Mouse (Mus musculus) embryonic facial prominence, embryonic 11.5 days (tissue): ENCODE measurements around the gene Gm4869. TPM values are rescaled to one million over a fixed set of nuclear protein-coding genes. Genes with fewer than 3 reads are reported as not detected.
"Not testable (repeated sequence)": the region's sequence is repeated elsewhere in the genome, so short reads cannot be mapped to it uniquely, and the experiment has no call there.

ENCODE experiments used
- ATAC-seq: fragments of 200-750 bp; cut with Nextera tagmentation; replicated peaks from 2 replicates; pipeline ENCODE4 v1.8.0; 2017; ENCODE audit warnings: low read depth; ENCODE audit not compliant: insufficient number of reproducible peaks, low FRiP score, low TSS enrichment
- DNase-seq: peaks from one replicate; pipeline ENCODE4 v3.0.0-alpha.2; 2015; ENCODE audit warnings: low spot score
- H3K27ac ChIP-seq: fragments of 300-500 bp; sonication (generic); replicated peaks from 2 replicates; pipeline ENCODE4 v1.5.1; 2014; ENCODE audit warnings: mild to moderate bottlenecking, low read depth, low read length, control low read depth
- H3K27me3 ChIP-seq: fragments of 300-500 bp; sonication (generic); 2 replicates; pipeline ENCODE4 v1.6.1; 2014; ENCODE audit warnings: mild to moderate bottlenecking, low read length, moderate library complexity, mixed read lengths; ENCODE audit not compliant: control insufficient read depth, insufficient read depth
- H3K36me3 ChIP-seq: fragments of 300-500 bp; sonication (generic); replicated peaks from 2 replicates; pipeline ENCODE4 v1.6.1; 2014; ENCODE audit warnings: low read depth, mild to moderate bottlenecking, low read length, moderate library complexity, mixed read lengths; ENCODE audit not compliant: control insufficient read depth, insufficient read depth
- H3K4me1 ChIP-seq: fragments of 300-500 bp; sonication (generic); 2 replicates; pipeline ENCODE4 v1.6.1; 2014; ENCODE audit warnings: low read length, mixed read lengths; ENCODE audit not compliant: control insufficient read depth, insufficient read depth
- H3K4me2 ChIP-seq: fragments of 300-500 bp; sonication (generic); 2 replicates; pipeline ENCODE4 v1.6.1; 2014; ENCODE audit warnings: low read depth, mild to moderate bottlenecking, control low read depth, low read length, moderate library complexity
- H3K4me3 ChIP-seq: fragments of 300-500 bp; sonication (generic); 2 replicates; pipeline ENCODE4 v1.5.1; 2014; ENCODE audit warnings: low read depth, low read length, control low read depth
- H3K9ac ChIP-seq: fragments of 300-500 bp; sonication (generic); replicated peaks from 2 replicates; pipeline ENCODE4 v1.6.1; 2014; ENCODE audit warnings: mild to moderate bottlenecking, control low read depth, low read length
- H3K9me3 ChIP-seq: fragments of 300-500 bp; sonication (generic); replicated peaks from 2 replicates; pipeline ENCODE4 v1.6.1; 2016; ENCODE audit warnings: mild to moderate bottlenecking, low read length, inconsistent platforms, mixed read lengths; ENCODE audit not compliant: control insufficient read depth
- WGBS: fragments of 180-500 bp; shearing (Covaris S2); extraction: QIAGEN DNeasy Blood & Tissue Kit; methylation state at CpG from one replicate; pipeline ENCODE4 v1.1.7; 2014; 5-methylcytosine and 5-hydroxymethylcytosine counted together
- polyA plus RNA-seq: library from polyadenylated mRNA; unstranded; fragments of >200 nt; fragmentation: Nextera tagmentation; extraction: Ambion mirVana; gene quantifications from 2 replicates; pipeline ENCODE4 v1.2.1, GENCODE M21; 2014

Gene Gm4869
- polyA plus RNA-seq, 1 experiment from 2014 or later: 0.07 TPM

DNA sequence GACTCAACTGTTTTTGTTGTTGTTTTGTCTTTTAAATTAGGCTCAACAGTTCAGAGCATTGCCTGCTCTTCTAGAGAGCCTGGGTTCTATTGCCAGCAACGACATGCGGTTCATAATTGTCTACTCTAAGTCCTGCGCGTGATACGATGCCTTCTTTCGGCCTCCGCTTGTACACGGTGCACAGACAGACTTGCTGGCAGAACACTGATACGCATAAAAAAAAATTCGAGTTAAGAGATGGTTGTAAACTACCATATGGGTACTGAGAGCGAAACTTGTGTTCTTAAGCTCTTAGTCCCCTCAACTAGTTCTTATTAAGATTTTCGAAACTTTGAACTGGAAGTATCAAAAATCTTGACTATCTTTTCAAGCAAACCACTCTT, 27.3 kb upstream of the Gm4869 start:
- Histone ChIP-seq H3K27me3 (no peaks in the 10 kb centered on the region), H3K9me3 (no peaks in the 10 kb centered on the region), H3K4me1 (peaks cover 5% of the 10 kb centered on the region; the same call in 1 of the 2 replicates), H3K9ac (peak overlapping the region; percentile 93), H3K27ac (peak overlapping the region; percentile 95), H3K4me3 (peak overlapping the region; percentile 80), H3K36me3 (no peaks in the 10 kb centered on the region), H3K4me2 (peak overlapping the region; percentile 55)
- 2% methylated on average over 12 of the region's 12 CpGs for WGBS
- DNase-seq: no peak
- no peak; the same call in 1 of the 2 replicates for ATAC-seq

DNA sequence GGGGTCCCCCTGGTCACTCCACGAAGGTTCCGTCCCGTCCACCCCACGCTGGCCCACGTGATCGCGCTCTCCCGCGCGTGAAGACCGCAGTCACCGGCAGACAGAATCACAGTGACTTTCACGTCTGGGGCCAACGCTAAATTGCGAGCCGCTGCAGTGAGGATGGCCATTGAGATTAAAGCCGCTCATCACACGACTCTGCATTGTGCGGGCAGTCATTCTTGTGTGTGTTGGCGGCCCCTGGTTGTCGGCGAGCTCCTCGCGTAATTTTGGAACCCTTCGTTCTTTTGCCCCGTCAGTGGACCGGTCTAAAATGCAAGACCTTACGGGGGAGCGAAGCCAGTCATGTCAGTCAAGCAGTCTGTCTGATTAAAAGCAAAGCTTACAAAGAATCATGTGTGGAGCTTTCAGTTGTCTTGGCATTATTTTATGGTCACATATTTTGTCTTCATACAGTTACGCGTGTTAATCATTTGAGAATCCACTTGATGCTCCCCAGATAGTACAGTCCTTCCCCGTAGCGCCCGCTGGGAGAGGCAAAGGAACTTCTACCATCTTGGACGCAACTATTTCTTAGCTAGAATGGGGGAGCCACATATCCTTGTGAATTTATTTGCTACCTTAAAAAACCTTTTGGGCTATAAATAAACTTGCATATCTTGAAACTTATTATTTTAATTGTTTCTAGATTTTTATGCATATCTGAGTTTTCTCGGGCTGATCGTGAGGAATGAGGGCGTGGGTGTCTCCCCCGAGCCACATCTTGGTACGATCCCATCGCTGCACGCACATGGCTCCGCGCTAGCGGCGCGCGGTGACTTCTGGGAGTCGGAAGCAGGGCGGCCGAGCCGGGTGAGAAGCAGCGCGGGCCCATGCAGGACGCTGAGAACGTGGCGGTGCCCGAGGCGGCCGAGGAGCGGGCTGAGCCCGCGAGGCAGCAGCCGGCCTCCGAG, 26.7 kb upstream of the Gm4869 start, which contains the start of gene Eif3b:
Gene Eif3b, plus strand, starts transcription at position 840 of the 953 bp plus-strand sequence.
- WGBS: under 1% methylated on average over 65 of the region's 65 CpGs

DNA sequence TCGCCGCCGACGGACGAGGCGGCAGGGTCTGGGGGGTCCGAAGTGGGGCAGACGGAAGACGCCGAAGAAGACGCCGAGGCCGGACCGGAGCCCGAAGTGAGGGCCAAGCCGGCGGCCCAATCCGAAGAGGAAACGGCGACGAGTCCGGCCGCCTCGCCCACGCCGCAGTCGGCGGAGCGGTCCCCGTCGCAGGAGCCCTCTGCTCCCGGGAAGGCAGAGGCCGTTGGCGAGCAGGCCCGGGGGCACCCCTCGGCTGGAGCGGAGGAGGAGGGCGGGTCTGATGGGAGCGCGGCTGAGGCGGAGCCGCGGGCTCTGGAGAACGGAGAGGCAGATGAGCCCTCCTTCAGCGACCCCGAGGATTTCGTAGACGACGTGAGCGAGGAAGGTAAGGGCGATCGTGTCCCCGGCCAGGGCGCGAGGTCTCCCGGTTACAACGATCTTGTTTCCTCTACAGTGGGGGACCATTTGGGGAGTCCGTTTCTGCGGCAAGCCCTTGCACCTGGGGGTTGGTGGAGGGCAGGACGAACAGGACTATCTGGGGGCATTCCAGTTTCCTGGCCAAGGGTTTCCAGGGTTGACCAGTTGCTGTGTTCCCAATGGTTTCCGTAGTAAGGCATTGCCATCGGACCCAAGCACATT, 25.9 kb upstream of the Gm4869 start:
- peaks cover 5% of the 10 kb centered on the region; the same call in 1 of the 2 replicates for H3K4me1 ChIP-seq
- H3K4me2 ChIP-seq: peak overlapping the region; percentile 79
- ATAC-seq (no peak; the same call in 1 of the 2 replicates), DNase-seq (no peak)
- peak overlapping the region; percentile 80 for H3K4me3 ChIP-seq
- H3K27ac ChIP-seq: no peak overlapping the region; the same call in 1 of the 2 replicates
- no peaks in the 10 kb centered on the region for H3K9me3 ChIP-seq
- no peaks in the 10 kb centered on the region for H3K27me3 ChIP-seq
- H3K36me3 ChIP-seq: no peaks in the 10 kb centered on the region; the same call in 1 of the 2 replicates
- WGBS: under 1% methylated on average over 62 of the region's 62 CpGs
- peak overlapping the region; percentile 93 for H3K9ac ChIP-seq

More for the DNA sequence above, 26.7 kb upstream of the Gm4869 start, which contains the start of gene Eif3b:
- peak within 1 kb of the TSS; percentile 93 for H3K9ac ChIP-seq
- ATAC-seq (peak; percentile 83), DNase-seq (peak; percentile 92)
- H3K4me3 ChIP-seq: peak within 1 kb of the TSS; percentile 80
- H3K27ac ChIP-seq: peak within 1 kb of the TSS; percentile 95
- H3K4me2 ChIP-seq: peak within 1 kb of the TSS; percentile 79
- no peaks in the 10 kb centered on the region; the same call in 1 of the 2 replicates for H3K36me3 ChIP-seq
- peaks cover 5% of the 10 kb centered on the region; the same call in 1 of the 2 replicates for H3K4me1 ChIP-seq
- no peaks in the 10 kb centered on the region for H3K9me3 ChIP-seq
- no peaks in the 10 kb centered on the region for H3K27me3 ChIP-seq

DNA sequence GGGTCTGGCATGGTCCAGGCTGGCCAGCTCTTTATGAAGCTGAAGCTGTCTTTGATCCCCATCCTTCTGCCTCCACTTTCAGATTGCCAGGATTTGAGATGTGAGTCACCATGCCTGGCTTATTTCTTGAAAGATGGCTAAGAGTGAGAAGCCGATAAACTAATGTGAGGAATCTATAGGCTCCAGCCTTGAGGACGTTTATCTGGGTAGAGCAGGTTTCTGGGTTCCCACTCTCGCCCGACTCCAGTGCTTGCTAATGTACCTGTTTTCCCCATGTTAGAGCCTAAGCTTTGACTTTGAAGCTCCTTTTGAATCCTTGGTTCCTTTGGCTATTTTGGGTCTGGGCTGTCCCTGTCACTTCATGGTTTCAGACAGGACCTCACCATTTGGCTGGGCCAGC, 24.8 kb upstream of the Gm4869 start:
- no peaks in the 10 kb centered on the region for H3K9me3 ChIP-seq
- H3K27me3 ChIP-seq: no peaks in the 10 kb centered on the region
- ATAC-seq (no peak), DNase-seq (no peak)
- peak overlapping the region; percentile 79 for H3K4me2 ChIP-seq
- peak overlapping the region; percentile 80 for H3K4me3 ChIP-seq
- no peaks in the 10 kb centered on the region; the same call in 1 of the 2 replicates for H3K36me3 ChIP-seq
- H3K27ac ChIP-seq: no peak overlapping the region
- peak overlapping the region; percentile 33 for H3K9ac ChIP-seq
- WGBS: 70% methylated on average over 4 of the region's 4 CpGs
- peaks cover 5% of the 10 kb centered on the region; the same call in 1 of the 2 replicates for H3K4me1 ChIP-seq

DNA sequence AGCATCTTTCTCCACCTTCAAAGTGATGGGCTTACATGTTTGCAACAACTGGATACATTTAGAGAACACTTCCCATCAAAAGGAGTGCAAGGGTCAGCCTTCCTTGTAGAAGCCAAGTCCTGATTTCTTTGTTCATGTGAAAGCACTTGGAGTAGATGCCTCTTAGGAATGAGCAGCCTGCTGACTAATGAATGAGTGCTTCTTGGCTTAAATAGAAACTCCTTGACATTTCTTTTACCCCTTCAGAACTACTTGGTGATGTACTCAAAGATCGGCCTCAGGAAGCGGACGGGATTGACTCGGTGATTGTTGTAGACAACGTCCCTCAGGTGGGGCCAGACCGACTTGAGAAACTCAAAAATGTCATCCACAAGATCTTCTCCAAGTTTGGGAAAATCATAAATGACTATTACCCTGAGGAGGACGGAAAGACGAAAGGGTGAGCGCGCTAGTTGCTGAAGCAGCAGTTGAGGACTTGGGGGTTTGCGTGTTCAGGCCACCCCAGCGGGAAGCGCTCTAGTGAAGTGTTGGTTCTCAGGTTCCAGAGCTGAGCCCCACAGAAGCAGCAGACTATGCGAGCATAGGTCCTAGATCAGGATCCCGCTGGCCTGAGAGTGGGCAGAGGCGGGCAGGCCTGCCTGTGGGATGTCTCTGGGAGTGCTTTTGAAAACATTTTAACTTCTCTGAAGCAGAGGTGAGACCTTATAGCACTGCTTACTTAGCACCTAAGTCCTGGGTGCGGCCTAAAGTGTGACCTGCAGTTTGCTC, 20.2 kb upstream of the Gm4869 start:
- 93% methylated on average over 17 of the region's 17 CpGs for WGBS
- no peak overlapping the region for H3K4me3 ChIP-seq
- no peaks in the 10 kb centered on the region for H3K27me3 ChIP-seq
- H3K9ac ChIP-seq: no peak overlapping the region
- ATAC-seq (no peak), DNase-seq (no peak)
- no peak overlapping the region for H3K27ac ChIP-seq
- H3K4me1 ChIP-seq: peaks cover 5% of the 10 kb centered on the region; the same call in 1 of the 2 replicates
- H3K4me2 ChIP-seq: no peak overlapping the region
- H3K9me3 ChIP-seq: no peaks in the 10 kb centered on the region
- peaks cover 27% of the 10 kb centered on the region for H3K36me3 ChIP-seq

DNA sequence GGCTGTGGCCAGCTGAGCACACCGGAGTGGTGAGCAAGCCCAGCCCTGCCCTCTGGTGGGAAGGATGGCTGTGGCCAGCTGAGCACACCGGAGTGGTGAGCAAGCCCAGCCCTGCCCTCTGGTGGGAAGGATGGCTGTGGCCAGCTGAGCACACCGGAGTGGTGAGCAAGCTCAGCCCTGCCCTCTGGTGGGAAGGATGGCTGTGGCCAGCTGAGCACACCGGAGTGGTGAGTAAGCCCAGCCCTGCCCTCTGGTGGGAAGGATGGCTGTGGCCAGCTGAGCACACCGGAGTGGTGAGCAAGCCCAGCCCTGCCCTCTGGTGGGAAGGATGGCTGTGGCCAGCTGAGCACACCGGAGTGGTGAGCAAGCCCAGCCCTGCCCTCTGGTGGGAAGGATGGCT, 6.3 kb upstream of the Gm4869 start:
- H3K36me3 ChIP-seq: peaks cover 32% of the 10 kb centered on the region
- not testable (repeated sequence) for H3K4me3 ChIP-seq, H3K27me3 ChIP-seq, H3K27ac ChIP-seq, DNase-seq, H3K9me3 ChIP-seq, H3K9ac ChIP-seq, ATAC-seq, H3K4me2 ChIP-seq, H3K4me1 ChIP-seq
- WGBS: 90% methylated on average over 2 of the region's 6 CpGs

DNA sequence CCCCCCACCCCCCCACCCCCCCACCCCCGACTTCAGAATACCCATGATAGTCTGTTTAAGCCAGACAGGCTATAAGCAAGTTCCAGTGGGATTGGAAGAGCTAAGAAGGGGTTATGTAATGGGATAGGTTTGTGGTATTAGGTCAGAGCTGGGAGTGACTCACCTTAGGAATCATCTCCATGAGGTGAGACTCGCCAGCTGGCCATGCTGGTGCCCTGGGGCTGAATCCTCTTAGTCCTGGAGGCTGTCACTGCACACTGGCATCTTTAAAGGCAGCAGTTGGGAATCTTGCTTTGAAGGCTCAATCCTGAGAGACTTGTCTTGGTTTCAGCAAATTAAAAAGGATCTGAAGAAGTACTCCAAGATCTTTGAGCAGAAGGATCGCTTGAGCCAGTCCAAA, 4.0 kb upstream of the Gm4869 start:
- Histone ChIP-seq H3K4me2 (no peak overlapping the region), H3K4me3 (no peak overlapping the region), H3K9me3 (no peaks in the 10 kb centered on the region), H3K9ac (no peak overlapping the region), H3K27me3 (no peaks in the 10 kb centered on the region), H3K4me1 (no peaks in the 10 kb centered on the region), H3K27ac (no peak overlapping the region), H3K36me3 (peaks cover 27% of the 10 kb centered on the region)
- DNase-seq (no peak), ATAC-seq (no peak)
- WGBS: 86% methylated on average over 3 of the region's 3 CpGs
